ENCODE assay signal across 8 mouse cellular contexts in the genomic region with DNA sequence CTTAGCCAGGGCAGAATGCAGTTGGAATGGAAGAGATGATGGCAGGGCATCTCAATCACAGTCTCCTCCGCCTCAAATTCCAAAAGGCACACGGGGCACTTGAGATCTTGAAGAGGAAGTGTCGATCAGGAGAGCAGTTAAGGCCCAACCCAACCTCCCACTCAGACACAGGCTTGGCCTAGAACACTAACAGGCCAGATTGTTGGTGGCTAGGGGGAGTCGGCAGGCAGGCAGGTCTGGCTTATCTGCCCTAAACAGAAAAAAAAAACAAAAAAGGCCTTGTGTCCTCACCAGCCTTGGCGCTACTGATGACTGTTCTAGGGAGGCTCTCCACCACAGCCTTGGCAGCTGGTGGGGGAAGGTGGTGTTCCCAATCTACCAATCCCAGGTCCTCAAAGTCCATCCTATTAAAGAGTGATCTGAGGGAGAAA. TPM values are rescaled to one million over a fixed set of nuclear protein-coding genes. Genes with fewer than 3 reads are reported as not detected.
DNase-seq lines count a peak whose midpoint lies in the region; ATAC-seq and TF ChIP-seq lines count a peak whose summit lies in the region.

No protein-coding gene starts in this region.

- peak overlapping the region; percentile 84; the same call in 1 of the 2 replicates for H3K4me3 ChIP-seq in heart, adult 2 months
- peak overlapping the region; percentile 75 for H3K4me3 ChIP-seq in hindbrain, embryonic 16.5 days (ENCODE audit: low read length)
- H3K4me3 ChIP-seq in midbrain, embryonic 13.5 days (replicated peaks): peak overlapping the region; percentile 68

- no peak for ATAC-seq in hindbrain, embryonic 16.5 days
- ATAC-seq in midbrain, embryonic 13.5 days: no peak

- H3K27me3 ChIP-seq in heart, adult 2 months (ENCODE audit: control insufficient read depth, insufficient read depth, low read length): no peaks in the 10 kb centered on the region
- no peaks in the 10 kb centered on the region for H3K27me3 ChIP-seq in hindbrain, embryonic 16.5 days (replicated peaks; ENCODE audit: control insufficient read depth, insufficient read depth, low read length)
- H3K27me3 ChIP-seq in midbrain, embryonic 13.5 days: no peaks in the 10 kb centered on the region

- no peaks in the 10 kb centered on the region for H3K9me3 ChIP-seq in hindbrain, embryonic 16.5 days (ENCODE audit: control insufficient read depth, low read length)
- no peaks in the 10 kb centered on the region for H3K9me3 ChIP-seq in midbrain, embryonic 13.5 days

- no peak for TF ChIP-seq POLR2A in heart, adult 2 months (IDR thresholded peaks at IDR 0.05; ENCODE audit: insufficient read depth, low read depth, low read length)

- no peak for TF ChIP-seq EP300 in heart, adult 2 months (IDR thresholded peaks at IDR 0.05; ENCODE audit: insufficient read depth, low read depth, low read length)

- H3K36me3 ChIP-seq in heart, adult 2 months (ENCODE audit: control insufficient read depth, insufficient read depth, low read length): no peaks in the 10 kb centered on the region
- H3K36me3 ChIP-seq in hindbrain, embryonic 16.5 days (ENCODE audit: control insufficient read depth, insufficient read depth, low read length): peaks cover 13% of the 10 kb centered on the region
- peaks cover 34% of the 10 kb centered on the region for H3K36me3 ChIP-seq in midbrain, embryonic 13.5 days

- H3K79me2 ChIP-seq in heart, adult 2 months (replicated peaks; ENCODE audit: control insufficient read depth, insufficient read depth, low read length): no peaks in the 10 kb centered on the region; the same call in 1 of the 2 replicates

- TF ChIP-seq CTCF in heart, adult 2 months (IDR thresholded peaks at IDR 0.05): no peak

- DNase-seq in heart, adult 2 months: no peak
- DNase-seq in heart, adult 9 months (ENCODE audit: low spot score in 2 of 2): no peak
- peak; percentile 73 to 79 for DNase-seq in adrenal gland, postnatal 36 days
- DNase-seq in embryo, embryonic 10 days (ENCODE audit: low spot score): no peak
- no peak for DNase-seq in thymus, adult 18-20 months
- DNase-seq in layer of hippocampus, postnatal 10 days (ENCODE audit: low spot score in 2 of 2): no peak

- no peak overlapping the region for H3K9ac ChIP-seq in heart, adult 2 months (ENCODE audit: low read depth, low read length)
- peak overlapping the region; percentile 22; the same call in 1 of the 2 replicates for H3K9ac ChIP-seq in hindbrain, embryonic 16.5 days (ENCODE audit: low read depth, low read length)
- peak overlapping the region; percentile 82; the same call in 1 of the 2 replicates for H3K9ac ChIP-seq in midbrain, embryonic 13.5 days (replicated peaks)

- peaks cover 2% of the 10 kb centered on the region for H3K4me1 ChIP-seq in heart, adult 2 months (ENCODE audit: control insufficient read depth, insufficient read depth, low read length)
- H3K4me1 ChIP-seq in hindbrain, embryonic 16.5 days (ENCODE audit: control insufficient read depth, insufficient read depth, low read depth, low read length): peaks cover 25% of the 10 kb centered on the region
- peaks cover 28% of the 10 kb centered on the region for H3K4me1 ChIP-seq in midbrain, embryonic 13.5 days (replicated peaks)

- intact Hi-C loops in heart, adult 2 months (cut with DNase I): no loop called here

- H3K4me2 ChIP-seq in hindbrain, embryonic 16.5 days (ENCODE audit: low read length): peak overlapping the region; percentile 80
- H3K4me2 ChIP-seq in midbrain, embryonic 13.5 days (replicated peaks): peak overlapping the region; percentile 90

- 17% methylated on average over 5 of the region's 5 CpGs for WGBS in heart, adult 2 months
- WGBS in hindbrain, embryonic 16.5 days: 81% methylated on average over 5 of the region's 5 CpGs
- WGBS in midbrain, embryonic 13.5 days: 80% methylated on average over 5 of the region's 5 CpGs

- H3K27ac ChIP-seq in heart, adult 2 months: no peak overlapping the region; the same call in 1 of the 2 replicates
- H3K27ac ChIP-seq in hindbrain, embryonic 16.5 days (ENCODE audit: low read depth, low read length): no peak overlapping the region
- H3K27ac ChIP-seq in midbrain, embryonic 13.5 days: no peak overlapping the region

RNA-seq across cellular contexts. Expression of a gene that starts 5.6 kb away (rescaled TPM):
- 10 to 100 TPM; 36.0 to 40.7 TPM for total RNA-seq in heart, adult 2 months (2021)
- polyA plus RNA-seq in heart, adult 2 months (2012; rRNA removed): 44.0 and 56.6 TPM in 2 replicates
- 100 to 1,000 TPM; 258 to 471 TPM for total RNA-seq in adrenal gland, postnatal 36 days (2021)
- 127 and 137 TPM in 2 replicates for polyA plus RNA-seq in hindbrain, embryonic 16.5 days (2015; fragmentation: Nextera tagmentation; extraction: Ambion mirVana)
- 127 and 132 TPM in 2 replicates for polyA plus RNA-seq in midbrain, embryonic 13.5 days (2015; fragmentation: Nextera tagmentation; extraction: Ambion mirVana)
- 10 to 100 TPM; 69.4 to 71.1 TPM for total RNA-seq in layer of hippocampus, postnatal 10 days (2021)

RNA-seq across cellular contexts. Expression of a gene that starts 5.9 kb away (rescaled TPM):
- 10 to 100 TPM; 22.7 to 22.8 TPM for total RNA-seq in heart, adult 2 months (2021)
- 79.2 and 86.9 TPM in 2 replicates for polyA plus RNA-seq in heart, adult 2 months (2012; rRNA removed)
- total RNA-seq in adrenal gland, postnatal 36 days (2021): 10 to 100 TPM; 19.5 to 22.5 TPM
- 22.1 and 22.9 TPM in 2 replicates for polyA plus RNA-seq in hindbrain, embryonic 16.5 days (2015; fragmentation: Nextera tagmentation; extraction: Ambion mirVana)
- 10.3 and 11.5 TPM in 2 replicates for polyA plus RNA-seq in midbrain, embryonic 13.5 days (2015; fragmentation: Nextera tagmentation; extraction: Ambion mirVana)
- 10 to 100 TPM; 18.8 to 20.9 TPM for total RNA-seq in layer of hippocampus, postnatal 10 days (2021)

RNA-seq across cellular contexts. Expression of a gene that starts 14.0 kb away (rescaled TPM):
- 1 to 10 TPM; 8.2 to 9.1 TPM for total RNA-seq in heart, adult 2 months (2021)
- polyA plus RNA-seq in heart, adult 2 months (2012; rRNA removed): 8.7 and 13.6 TPM in 2 replicates
- total RNA-seq in adrenal gland, postnatal 36 days (2021): 10 to 100 TPM; 24.1 to 30.5 TPM
- polyA plus RNA-seq in hindbrain, embryonic 16.5 days (2015; fragmentation: Nextera tagmentation; extraction: Ambion mirVana): 16.9 and 17.3 TPM in 2 replicates
- polyA plus RNA-seq in midbrain, embryonic 13.5 days (2015; fragmentation: Nextera tagmentation; extraction: Ambion mirVana): 21.7 and 23.9 TPM in 2 replicates
- total RNA-seq in layer of hippocampus, postnatal 10 days (2021): 10 to 100 TPM; 13.3 to 15.9 TPM

RNA-seq across cellular contexts. Expression of a gene that starts 16.2 kb away (rescaled TPM):
- total RNA-seq in heart, adult 2 months (2021): 10 to 100 TPM; 14.9 to 17.7 TPM
- polyA plus RNA-seq in heart, adult 2 months (2012; rRNA removed): 11.4 and 19.0 TPM in 2 replicates
- 10 to 100 TPM; 29.5 to 35.1 TPM for total RNA-seq in adrenal gland, postnatal 36 days (2021)
- 34.2 and 40.3 TPM in 2 replicates for polyA plus RNA-seq in hindbrain, embryonic 16.5 days (2015; fragmentation: Nextera tagmentation; extraction: Ambion mirVana)
- 51.5 and 53.4 TPM in 2 replicates for polyA plus RNA-seq in midbrain, embryonic 13.5 days (2015; fragmentation: Nextera tagmentation; extraction: Ambion mirVana)
- total RNA-seq in layer of hippocampus, postnatal 10 days (2021): 10 to 100 TPM; 33.0 to 34.1 TPM

RNA-seq across cellular contexts. Expression of a gene that starts 19.1 kb away (rescaled TPM):
- 10 to 100 TPM; 49.3 to 58.3 TPM for total RNA-seq in heart, adult 2 months (2021)
- polyA plus RNA-seq in heart, adult 2 months (2012; rRNA removed): 99.6 and 116 TPM in 2 replicates
- 10 to 100 TPM; 35.1 to 38.5 TPM for total RNA-seq in adrenal gland, postnatal 36 days (2021)
- 16.2 and 20.1 TPM in 2 replicates for polyA plus RNA-seq in hindbrain, embryonic 16.5 days (2015; fragmentation: Nextera tagmentation; extraction: Ambion mirVana)
- 14.5 and 15.9 TPM in 2 replicates for polyA plus RNA-seq in midbrain, embryonic 13.5 days (2015; fragmentation: Nextera tagmentation; extraction: Ambion mirVana)
- total RNA-seq in layer of hippocampus, postnatal 10 days (2021): 1 to 10 TPM; 4.2 to 4.6 TPM

Comparison
In these comparisons a context has a peak if more than half of its experiments do, and no peak if none do; other contexts are left out.
1. DNase-seq: peak in adrenal gland, postnatal 36 days (2 of 2); none in heart, adult 2 months (0 of 2), heart, adult 9 months (0 of 2), embryo, embryonic 10 days (single experiment), thymus, adult 18-20 months (0 of 2) and layer of hippocampus, postnatal 10 days (0 of 2).
2. Peak in every context shown above with its lines, with median percentiles within 50 percentile points of each other: H3K4me3 ChIP-seq.